Mouse (Mus musculus) liver, embryonic 14.5 days (tissue): ENCODE data around the gene Nek4.

Source experiments
- CTCF ChIP-seq: IDR thresholded peaks from 2 replicates; pipeline ENCODE4 v1.5.1; 2016; ENCODE audit warnings: antibody characterized with exemption, low read depth, control low read depth
- EP300 ChIP-seq: IDR thresholded peaks from 2 replicates; pipeline ENCODE4 v1.6.1; 2016; ENCODE audit warnings: antibody characterized with exemption, low read depth

DNA sequence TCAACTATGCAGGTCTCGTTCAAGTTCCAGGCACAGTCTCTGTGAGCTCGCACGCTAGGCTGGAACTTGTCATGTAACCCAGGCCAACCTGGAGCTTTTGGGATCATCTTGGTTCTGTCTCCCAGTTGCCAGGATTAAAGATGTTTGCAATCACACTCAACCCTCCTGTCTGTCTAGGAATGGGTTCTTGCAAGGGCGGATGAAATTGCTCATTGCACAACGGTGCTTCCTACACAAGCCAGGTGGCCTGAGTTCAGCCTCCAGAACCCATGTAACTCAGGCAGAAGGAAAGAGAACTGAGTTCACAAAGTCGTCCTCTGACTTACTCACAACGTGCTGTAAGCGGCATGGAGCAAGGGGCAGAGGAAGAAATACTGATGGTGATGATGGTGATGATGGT, 40.0 kb upstream of the Nek4 start:
- TF ChIP-seq CTCF = no peak
- no peak for TF ChIP-seq EP300
